Mouse (Mus musculus) adrenal gland (tissue): ENCODE results near the gene Mars2.

ENCODE experiments used
- intact Hi-C: fragments of 180-260 bp; cut with DNase I; formaldehyde crosslinking; loops from one replicate; pipeline ENCODE4 v1.15.1; 2025

Mars2 gene

GRCm38 (mm10) chr1:55217191-55217590, 19.8 kb upstream of the Mars2 start:
- intact Hi-C loops: no loop called here

- intact Hi-C loops: no loop called here
Measured at GRCm38 (mm10) chr1:55221352-55221751, 15.6 kb upstream of the Mars2 start.

GRCm38 (mm10) chr1:55223026-55223425, 14.0 kb upstream of the Mars2 start:
- intact Hi-C loops: no loop called here

- intact Hi-C loops: no loop called here
Measured at GRCm38 (mm10) chr1:55224111-55224510, 12.9 kb upstream of the Mars2 start.

- intact Hi-C loops: no loop called here
Measured at GRCm38 (mm10) chr1:55225398-55225797, 11.6 kb upstream of the Mars2 start.

- intact Hi-C loops: no loop called here
Measured at GRCm38 (mm10) chr1:55226011-55226857, 10.7 kb upstream of the Mars2 start, which contains the start of gene Rftn2. Gene Rftn2, minus strand, starts transcription at chr1:55226782.

- intact Hi-C loops: no loop called here
Measured at GRCm38 (mm10) chr1:55227376-55227775, 9.6 kb upstream of the Mars2 start.

GRCm38 (mm10) chr1:55228256-55228884, 8.6 kb upstream of the Mars2 start:
- intact Hi-C loops: no loop called here

- intact Hi-C loops: loop anchor here (5.0 to 10.0 kb wide), 2 partner anchors 43 to 500 kb away; no protein-coding TSS in a partner anchor
Measured at GRCm38 (mm10) chr1:55234910-55235520, 2.0 kb upstream of the Mars2 start.

- intact Hi-C loops: loop anchor here (5.0 to 10.0 kb wide), 2 partner anchors 44 to 498 kb away; no protein-coding TSS in a partner anchor
Measured at GRCm38 (mm10) chr1:55236487-55236886, 490 bp upstream of the Mars2 start.

GRCm38 (mm10) chr1:55237643-55238161, 725 bp downstream of the Mars2 start:
- intact Hi-C loops: loop anchor here (1.0 to 10.0 kb wide), 3 partner anchors 45 to 497 kb away; no protein-coding TSS in a partner anchor

GRCm38 (mm10) chr1:55238496-55238895, 1.5 kb downstream of the Mars2 start:
- intact Hi-C loops: loop anchor here (1.0 to 10.0 kb wide), 3 partner anchors 46 to 496 kb away; no protein-coding TSS in a partner anchor

GRCm38 (mm10) chr1:55239237-55239636, 2.3 kb downstream of the Mars2 start:
- intact Hi-C loops: loop anchor here (5.0 to 10.0 kb wide), 2 partner anchors 47 to 496 kb away; no protein-coding TSS in a partner anchor

- intact Hi-C loops: no loop called here
Measured at GRCm38 (mm10) chr1:55246374-55246773, 9.4 kb downstream of the Mars2 start.

- intact Hi-C loops: no loop called here
Measured at GRCm38 (mm10) chr1:55264385-55264784, 27.4 kb downstream of the Mars2 start.

- intact Hi-C loops: no loop called here
Measured at GRCm38 (mm10) chr1:55265447-55265846, 28.5 kb downstream of the Mars2 start.

- intact Hi-C loops: no loop called here
Measured at GRCm38 (mm10) chr1:55279081-55279480, 42.1 kb downstream of the Mars2 start.
